Mouse (Mus musculus) liver, adult 2 months (tissue): Measurements from ENCODE around the gene Olfm2. TPM values are rescaled to one million over a fixed set of nuclear protein-coding genes. Genes with fewer than 3 reads are reported as not detected.

Source experiments
- DNase-seq: peaks from one replicate; pipeline ENCODE4 v3.0.0-alpha.2; 2011; ENCODE audit warnings: low read depth, low spot score; ENCODE audit errors: extremely low read depth
- H3K27ac ChIP-seq: fragments of 200-500 bp; replicated peaks from 2 replicates; pipeline ENCODE4 v1.5.1; 2012; ENCODE audit warnings: low read depth, mild to moderate bottlenecking, control low read depth, inconsistent platforms, low read length; ENCODE audit not compliant: insufficient read depth
- H3K27me3 ChIP-seq: fragments of 200-500 bp; 2 replicates; pipeline ENCODE4 v1.6.1; 2012; ENCODE audit warnings: mild to moderate bottlenecking, moderate library complexity, low read length, inconsistent platforms; ENCODE audit not compliant: control insufficient read depth, insufficient read depth
- H3K36me3 ChIP-seq: fragments of 200-500 bp; 2 replicates; pipeline ENCODE4 v1.6.1; 2012; ENCODE audit warnings: low read length, inconsistent platforms; ENCODE audit not compliant: control insufficient read depth, insufficient read depth
- H3K4me1 ChIP-seq: fragments of 200-500 bp; 2 replicates; pipeline ENCODE4 v1.6.1; 2011; ENCODE audit warnings: low read length; ENCODE audit not compliant: control insufficient read depth, insufficient read depth
- H3K4me3 ChIP-seq: fragments of 200-500 bp; 2 replicates; pipeline ENCODE4 v1.5.1; 2011; ENCODE audit warnings: low read depth, mild to moderate bottlenecking, control low read depth, low read length, moderate library complexity; ENCODE audit not compliant: insufficient read depth
- H3K79me2 ChIP-seq: fragments of 200-500 bp; 2 replicates; pipeline ENCODE4 v1.6.1; 2012; ENCODE audit warnings: inconsistent platforms, mild to moderate bottlenecking, low read length, moderate library complexity; ENCODE audit not compliant: control insufficient read depth, insufficient read depth
- H3K9ac ChIP-seq: fragments of 200-500 bp; 2 replicates; pipeline ENCODE4 v1.6.1; 2012; ENCODE audit warnings: low read depth, mild to moderate bottlenecking, control low read depth, inconsistent platforms, low read length
- CTCF ChIP-seq: fragments of 200-500 bp; IDR thresholded peaks from 2 replicates; pipeline ENCODE4 v1.5.1; 2011; ENCODE audit warnings: low read depth, low read length, control low read depth
- POLR2A ChIP-seq: fragments of 200-500 bp; IDR thresholded peaks from 2 replicates; pipeline ENCODE4 v1.6.1; 2011; ENCODE audit warnings: low read length, control low read depth; ENCODE audit not compliant: insufficient read depth; ENCODE audit errors: extremely low read depth
- WGBS: fragments of 180-500 bp; shearing (Covaris S2); methylation state at CpG from one replicate; pipeline ENCODE4 v1.1.7; 2018; 5-methylcytosine and 5-hydroxymethylcytosine counted together
- polyA plus RNA-seq: library from polyadenylated mRNA; depleted of rRNA; stranded (reverse); fragments of >200 nt; gene quantifications from 2 replicates; pipeline ENCODE4 v1.2.3, GENCODE M21; 2012
- total RNA-seq: library from RNA; depleted of rRNA; stranded (reverse); fragments of >200 nt; gene quantifications from 2 replicates; pipeline ENCODE4 v1.2.3, GENCODE M21; 2014

The Olfm2 gene
- total and polyA plus RNA-seq, 2 experiments: 0.09 to 0.72 TPM

- DNase-seq: no peak
- TF ChIP-seq POLR2A: no peak
- 0 out of 2 replicates have a peak, but pooled peaks have one; percentile 14 for TF ChIP-seq CTCF
- Histone ChIP-seq H3K27me3 (peaks cover 13% of the 10 kb centered on the region), H3K79me2 (no peaks in the 10 kb centered on the region), H3K27ac (no peak overlapping the region), H3K4me3 (peak overlapping the region; percentile 45; the same call in 1 of the 2 replicates), H3K9ac (0 out of 2 replicates have a peak overlapping the region, but pooled peaks have one; percentile 8), H3K4me1 (peaks cover 8% of the 10 kb centered on the region; the same call in 1 of the 2 replicates), H3K36me3 (no peaks in the 10 kb centered on the region)
- WGBS: under 1% methylated on average over 46 of the region's 46 CpGs
These were observed 18.5 kb downstream of the Olfm2 start for GRCm38 (mm10) chr9:20727601-20728113.

- TF ChIP-seq CTCF: no peak
- TF ChIP-seq POLR2A: no peak
- no peaks in the 10 kb centered on the region for H3K79me2 ChIP-seq
- no peak overlapping the region for H3K27ac ChIP-seq
- no peaks in the 10 kb centered on the region for H3K36me3 ChIP-seq
- DNase-seq: no peak
- H3K4me1 ChIP-seq: peaks cover 8% of the 10 kb centered on the region; the same call in 1 of the 2 replicates
- H3K4me3 ChIP-seq: peak overlapping the region; percentile 45; the same call in 1 of the 2 replicates
- 2% methylated on average over 53 of the region's 54 CpGs for WGBS
- peaks cover 13% of the 10 kb centered on the region for H3K27me3 ChIP-seq
- H3K9ac ChIP-seq: peak overlapping the region; percentile 28; the same call in 1 of the 2 replicates
These were observed 19.1 kb downstream of the Olfm2 start for GRCm38 (mm10) chr9:20726859-20727600.

GRCm38 (mm10) chr9:20726134-20726858, 19.9 kb downstream of the Olfm2 start:
- Histone ChIP-seq H3K27ac (no peak overlapping the region), H3K4me1 (peaks cover 6% of the 10 kb centered on the region; the same call in 1 of the 2 replicates), H3K27me3 (peaks cover 13% of the 10 kb centered on the region), H3K79me2 (no peaks in the 10 kb centered on the region), H3K9ac (peak overlapping the region; percentile 28; the same call in 1 of the 2 replicates), H3K4me3 (peak overlapping the region; percentile 45; the same call in 1 of the 2 replicates), H3K36me3 (no peaks in the 10 kb centered on the region)
- 9% methylated on average over 42 of the region's 42 CpGs for WGBS
- no peak for DNase-seq
- TF ChIP-seq POLR2A (no peak), CTCF (no peak)

- Histone ChIP-seq H3K4me1 (peaks cover 3% of the 10 kb centered on the region; the same call in 1 of the 2 replicates), H3K79me2 (no peaks in the 10 kb centered on the region), H3K9ac (no peak overlapping the region), H3K27me3 (peaks cover 5% of the 10 kb centered on the region), H3K4me3 (no peak overlapping the region), H3K27ac (no peak overlapping the region), H3K36me3 (no peaks in the 10 kb centered on the region)
- no peak for TF ChIP-seq CTCF
- no peak for TF ChIP-seq POLR2A
- DNase-seq: no peak
- WGBS: 76% methylated on average over 2 of the region's 2 CpGs
These were observed 24.6 kb downstream of the Olfm2 start for GRCm38 (mm10) chr9:20721582-20721981.

- WGBS: 85% methylated on average over 7 of the region's 7 CpGs
These were observed 30.8 kb downstream of the Olfm2 start for GRCm38 (mm10) chr9:20715332-20715731.

More at GRCm38 (mm10) chr9:20715332-20715731, 30.8 kb downstream of the Olfm2 start:
- TF ChIP-seq CTCF (peak; percentile 39; the same call in 1 of the 2 replicates), POLR2A (no peak)
- Histone ChIP-seq H3K79me2 (no peaks in the 10 kb centered on the region), H3K27ac (no peak overlapping the region), H3K27me3 (no peaks in the 10 kb centered on the region), H3K4me3 (no peak overlapping the region), H3K36me3 (no peaks in the 10 kb centered on the region), H3K4me1 (no peaks in the 10 kb centered on the region), H3K9ac (no peak overlapping the region)
- DNase-seq: no peak
